Mouse (Mus musculus): Measurements from ENCODE around the gene Rbck1. TPM values are rescaled to one million over a fixed set of nuclear protein-coding genes. Genes with fewer than 3 reads are reported as not detected.
"Not testable (repeated sequence)": the region's sequence is repeated elsewhere in the genome, so short reads cannot be mapped to it uniquely, and the experiment has no call there.

Gene Rbck1
- polyA plus RNA-seq, 1 experiment from 2014 or later = 67.9 TPM

- WGBS = 76% methylated on average over 5 of the region's 5 CpGs
- H3K9ac ChIP-seq (replicated peaks; ENCODE audit: low read depth); H3K4me2 ChIP-seq (replicated peaks; ENCODE audit: low read depth, low read length); DNase-seq (ENCODE audit: low spot score); H3K4me3 ChIP-seq (ENCODE audit: low read depth, low read length); H3K27me3 ChIP-seq (replicated peaks; ENCODE audit: insufficient read depth, low read length); ATAC-seq; H3K4me1 ChIP-seq (ENCODE audit: insufficient read depth, low read depth, low read length); H3K27ac ChIP-seq (ENCODE audit: low read length); H3K36me3 ChIP-seq (ENCODE audit: insufficient read depth, low read length); H3K9me3 ChIP-seq (ENCODE audit: low read length): not testable (repeated sequence)
- TF ChIP-seq CTCF (IDR thresholded peaks at IDR 0.05) = peak; percentile 43; the same call in 1 of the 2 replicates
Measured at GRCm38 (mm10) chr2:152358977-152359376, 26.5 kb upstream of the Rbck1 start.

GRCm38 (mm10) chr2:152357254-152357653 is 24.8 kb upstream of the Rbck1 start:
- no peak for ATAC-seq
- Histone ChIP-seq H3K27me3 (replicated peaks; ENCODE audit: insufficient read depth, low read length) (no peaks in the 10 kb centered on the region), H3K36me3 (ENCODE audit: insufficient read depth, low read length) (no peaks in the 10 kb centered on the region), H3K4me2 (replicated peaks; ENCODE audit: low read depth, low read length) (no peak overlapping the region), H3K27ac (ENCODE audit: low read length) (no peak overlapping the region), H3K4me1 (ENCODE audit: insufficient read depth, low read depth, low read length) (no peaks in the 10 kb centered on the region), H3K9me3 (ENCODE audit: low read length) (no peaks in the 10 kb centered on the region), H3K4me3 (ENCODE audit: low read depth, low read length) (no peak overlapping the region), H3K9ac (replicated peaks; ENCODE audit: low read depth) (no peak overlapping the region)
- no peak for DNase-seq (ENCODE audit: low spot score)
- 86% methylated on average over 3 of the region's 3 CpGs for WGBS
- TF ChIP-seq EP300 (IDR thresholded peaks at IDR 0.05) = no peak
- TF ChIP-seq CTCF (IDR thresholded peaks at IDR 0.05) = no peak

GRCm38 (mm10) chr2:152349842-152350540 is 17.5 kb upstream of the Rbck1 start:
- peak; percentile 90 for DNase-seq (ENCODE audit: low spot score)
- peak; percentile 31; the same call in 1 of the 2 replicates for TF ChIP-seq EP300 (IDR thresholded peaks at IDR 0.05)
- TF ChIP-seq CTCF (IDR thresholded peaks at IDR 0.05) = no peak
- Histone ChIP-seq H3K4me2 (replicated peaks; ENCODE audit: low read depth, low read length) (no peak overlapping the region), H3K27me3 (replicated peaks; ENCODE audit: insufficient read depth, low read length) (no peaks in the 10 kb centered on the region), H3K4me1 (ENCODE audit: insufficient read depth, low read depth, low read length) (0 out of 2 replicates have a peak, but pooled peaks cover 5% of the 10 kb centered on the region), H3K4me3 (ENCODE audit: low read depth, low read length) (no peak overlapping the region), H3K9ac (replicated peaks; ENCODE audit: low read depth) (no peak overlapping the region), H3K36me3 (ENCODE audit: insufficient read depth, low read length) (no peaks in the 10 kb centered on the region), H3K27ac (ENCODE audit: low read length) (no peak overlapping the region), H3K9me3 (ENCODE audit: low read length) (no peaks in the 10 kb centered on the region)
- 78% methylated on average over 8 of the region's 8 CpGs for WGBS
- peak; percentile 79 for ATAC-seq

- H3K27me3 ChIP-seq (replicated peaks; ENCODE audit: insufficient read depth, low read length) = no peaks in the 10 kb centered on the region
- WGBS = 84% methylated on average over 6 of the region's 6 CpGs
- no peak overlapping the region for H3K9ac ChIP-seq (replicated peaks; ENCODE audit: low read depth)
- H3K27ac ChIP-seq (ENCODE audit: low read length) = no peak overlapping the region
- H3K9me3 ChIP-seq (ENCODE audit: low read length) = no peaks in the 10 kb centered on the region
- no peak overlapping the region for H3K4me2 ChIP-seq (replicated peaks; ENCODE audit: low read depth, low read length)
- 0 out of 2 replicates have a peak, but pooled peaks cover 5% of the 10 kb centered on the region for H3K4me1 ChIP-seq (ENCODE audit: insufficient read depth, low read depth, low read length)
- TF ChIP-seq EP300 (IDR thresholded peaks at IDR 0.05) (no peak), CTCF (IDR thresholded peaks at IDR 0.05) (no peak)
- H3K4me3 ChIP-seq (ENCODE audit: low read depth, low read length) = no peak overlapping the region
- H3K36me3 ChIP-seq (ENCODE audit: insufficient read depth, low read length) = no peaks in the 10 kb centered on the region
- DNase-seq (ENCODE audit: low spot score) (no peak), ATAC-seq (no peak)
Measured at GRCm38 (mm10) chr2:152349205-152349604, 16.8 kb upstream of the Rbck1 start.

- 76% methylated on average over 2 of the region's 2 CpGs for WGBS
- H3K4me3 ChIP-seq (ENCODE audit: low read depth, low read length) = no peak overlapping the region
- no peaks in the 10 kb centered on the region for H3K36me3 ChIP-seq (ENCODE audit: insufficient read depth, low read length)
- 0 out of 2 replicates have a peak, but pooled peaks cover 5% of the 10 kb centered on the region for H3K4me1 ChIP-seq (ENCODE audit: insufficient read depth, low read depth, low read length)
- DNase-seq (ENCODE audit: low spot score) (no peak), ATAC-seq (no peak)
- H3K27me3 ChIP-seq (replicated peaks; ENCODE audit: insufficient read depth, low read length) = no peaks in the 10 kb centered on the region
- no peak overlapping the region for H3K27ac ChIP-seq (ENCODE audit: low read length)
- H3K4me2 ChIP-seq (replicated peaks; ENCODE audit: low read depth, low read length) = no peak overlapping the region
- no peak overlapping the region for H3K9ac ChIP-seq (replicated peaks; ENCODE audit: low read depth)
- no peak for TF ChIP-seq EP300 (IDR thresholded peaks at IDR 0.05)
- no peak for TF ChIP-seq CTCF (IDR thresholded peaks at IDR 0.05)
- H3K9me3 ChIP-seq (ENCODE audit: low read length) = no peaks in the 10 kb centered on the region
Measured at GRCm38 (mm10) chr2:152347722-152348121, 15.3 kb upstream of the Rbck1 start.

GRCm38 (mm10) chr2:152346776-152347465 is 14.5 kb upstream of the Rbck1 start:
- Histone ChIP-seq H3K4me1 (ENCODE audit: insufficient read depth, low read depth, low read length) (0 out of 2 replicates have a peak, but pooled peaks cover 5% of the 10 kb centered on the region), H3K27ac (ENCODE audit: low read length) (peak overlapping the region; percentile 33; the same call in 1 of the 2 replicates)
- TF ChIP-seq EP300 (IDR thresholded peaks at IDR 0.05) = no peak
- no peak for TF ChIP-seq CTCF (IDR thresholded peaks at IDR 0.05)

More at GRCm38 (mm10) chr2:152346776-152347465, 14.5 kb upstream of the Rbck1 start:
- no peak overlapping the region for H3K4me3 ChIP-seq (ENCODE audit: low read depth, low read length)
- WGBS = 22% methylated on average over 9 of the region's 9 CpGs
- no peak overlapping the region for H3K4me2 ChIP-seq (replicated peaks; ENCODE audit: low read depth, low read length)
- ATAC-seq = no peak
- peak; percentile 60 for DNase-seq (ENCODE audit: low spot score)
- H3K27me3 ChIP-seq (replicated peaks; ENCODE audit: insufficient read depth, low read length) = no peaks in the 10 kb centered on the region
- no peaks in the 10 kb centered on the region for H3K36me3 ChIP-seq (ENCODE audit: insufficient read depth, low read length)
- H3K9me3 ChIP-seq (ENCODE audit: low read length) = no peaks in the 10 kb centered on the region
- H3K9ac ChIP-seq (replicated peaks; ENCODE audit: low read depth) = no peak overlapping the region
